Comparison of ENCODE assay signal across 9 mouse cellular contexts in the genomic region with DNA sequence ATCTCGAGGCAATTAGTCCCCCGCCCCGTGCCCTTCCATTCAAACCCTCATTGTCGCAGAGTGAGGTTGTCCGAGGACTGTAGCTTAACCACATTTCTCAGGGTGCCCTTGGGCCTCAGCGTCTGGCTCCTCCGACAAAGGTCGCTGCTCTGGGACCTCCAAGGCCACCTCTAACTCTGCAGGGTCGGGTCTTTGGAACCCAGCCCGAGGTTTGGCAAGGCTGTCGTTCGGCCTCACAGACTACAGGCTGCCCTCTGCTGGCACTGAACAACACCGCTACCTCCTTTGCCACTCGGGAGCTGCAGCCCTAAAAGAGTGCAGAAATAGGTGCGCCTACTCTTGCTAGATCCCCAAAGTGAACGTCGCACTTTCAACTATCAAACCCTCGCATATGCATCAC. TPM values are rescaled to one million over a fixed set of nuclear protein-coding genes. Genes with fewer than 3 reads are reported as not detected.
DNase-seq lines count a peak whose midpoint lies in the region; ATAC-seq and TF ChIP-seq lines count a peak whose summit lies in the region.
"Had no signal": no experiment of that assay in that cellular context is flagged by ENCODE, and none has a peak within 500 bp of the region (broad histone marks: within the 10 kb centered on the region; RNA-seq: fewer than 3 reads in every experiment).

No protein-coding gene starts in this region.

- TF ChIP-seq EP300 in liver, embryonic 14.5 days (IDR thresholded peaks at IDR 0.05; ENCODE audit: low read depth) = no peak

- H3K4me3 ChIP-seq in heart, embryonic 10.5 days = peak overlapping the region; percentile 8; the same call in 1 of the 2 replicates
- H3K4me3 ChIP-seq in testis, adult 2 months (ENCODE audit: control insufficient read depth, low read depth, low read length) = no peak overlapping the region
- H3K4me3 ChIP-seq in forebrain, embryonic 15.5 days = no peak overlapping the region
- no peak overlapping the region for H3K4me3 ChIP-seq in liver, embryonic 14.5 days (ENCODE audit: insufficient read depth in 1 of 2, low read depth in 2 of 2, low read length in 2 of 2)

- H3K9ac ChIP-seq in forebrain, embryonic 15.5 days (replicated peaks) = no peak overlapping the region
- H3K9ac ChIP-seq in liver, embryonic 14.5 days (replicated peaks) = no peak overlapping the region

- H3K27me3 ChIP-seq in heart, embryonic 10.5 days (ENCODE audit: insufficient read depth, poor library complexity, severe bottlenecking) = peaks cover 86% of the 10 kb centered on the region
- H3K27me3 ChIP-seq in testis, adult 2 months (ENCODE audit: control insufficient read depth, insufficient read depth, low read length) = peaks cover 2% of the 10 kb centered on the region
- peaks cover 85% of the 10 kb centered on the region for H3K27me3 ChIP-seq in forebrain, embryonic 15.5 days
- peaks cover 59% of the 10 kb centered on the region for H3K27me3 ChIP-seq in liver, embryonic 14.5 days (ENCODE audit: control insufficient read depth, insufficient read depth, low read length)

- TF ChIP-seq CTCF in testis, adult 2 months (IDR thresholded peaks at IDR 0.05; ENCODE audit: control insufficient read depth, insufficient read depth, insufficient replicate concordance, low read depth, low read length) = peak; percentile 37; the same call in 1 of the 2 replicates
- TF ChIP-seq CTCF in liver, embryonic 14.5 days (IDR thresholded peaks at IDR 0.05; ENCODE audit: low read depth) = peak; percentile 54

- TF ChIP-seq POLR2A in testis, adult 2 months (IDR thresholded peaks at IDR 0.05; ENCODE audit: control insufficient read depth, low read depth, low read length) = no peak

- H3K4me1 ChIP-seq in heart, embryonic 10.5 days = peaks cover 16% of the 10 kb centered on the region
- H3K4me1 ChIP-seq in testis, adult 2 months (ENCODE audit: control insufficient read depth, insufficient read depth, low read length) = peaks cover 12% of the 10 kb centered on the region
- peaks cover 3% of the 10 kb centered on the region; the same call in 1 of the 2 replicates for H3K4me1 ChIP-seq in forebrain, embryonic 15.5 days
- H3K4me1 ChIP-seq in liver, embryonic 14.5 days (replicated peaks; ENCODE audit: control insufficient read depth in 2 of 2, insufficient read depth in 2 of 2, low read length in 1 of 2) = no peaks in the 10 kb centered on the region

- 0 out of 2 replicates have a peak, but pooled peaks have one; percentile 32 for ATAC-seq in forebrain, embryonic 15.5 days (replicated peaks)
- ATAC-seq in liver, embryonic 14.5 days (ENCODE audit: insufficient read depth) = no peak
- ATAC-seq in cerebellum, adult (ENCODE audit: insufficient number of reproducible peaks, low FRiP score, low TSS enrichment) = no peak

- H3K27ac ChIP-seq in heart, embryonic 10.5 days = no peak overlapping the region
- H3K27ac ChIP-seq in testis, adult 2 months (ENCODE audit: control insufficient read depth, insufficient read depth, low read depth, low read length) = no peak overlapping the region
- H3K27ac ChIP-seq in forebrain, embryonic 15.5 days (replicated peaks) = no peak overlapping the region
- no peak overlapping the region for H3K27ac ChIP-seq in liver, embryonic 14.5 days

- H3K9me3 ChIP-seq in heart, embryonic 10.5 days = no peaks in the 10 kb centered on the region
- no peaks in the 10 kb centered on the region for H3K9me3 ChIP-seq in forebrain, embryonic 15.5 days
- H3K9me3 ChIP-seq in liver, embryonic 14.5 days (ENCODE audit: control insufficient read depth, low read length) = no peaks in the 10 kb centered on the region

- 0 out of 2 replicates have a peak overlapping the region, but pooled peaks have one; percentile 17 for H3K4me2 ChIP-seq in forebrain, embryonic 15.5 days (replicated peaks)
- H3K4me2 ChIP-seq in liver, embryonic 14.5 days (ENCODE audit: low read depth) = no peak overlapping the region

- intact Hi-C loops in heart, postnatal 25 days (cut with DNase I) = no loop called here

- H3K36me3 ChIP-seq in heart, embryonic 10.5 days = no peaks in the 10 kb centered on the region
- H3K36me3 ChIP-seq in testis, adult 2 months (ENCODE audit: control insufficient read depth, insufficient read depth, low read length) = no peaks in the 10 kb centered on the region
- no peaks in the 10 kb centered on the region for H3K36me3 ChIP-seq in forebrain, embryonic 15.5 days
- no peaks in the 10 kb centered on the region for H3K36me3 ChIP-seq in liver, embryonic 14.5 days (replicated peaks; ENCODE audit: control insufficient read depth, insufficient read depth, low read depth)

- no peak for DNase-seq in heart, embryonic 10.5 days (ENCODE audit: low spot score)
- DNase-seq in heart, postnatal 25 days (ENCODE audit: low spot score) = no peak
- DNase-seq in testis, postnatal 14 days (ENCODE audit: low spot score) = no peak
- DNase-seq in liver, embryonic 14.5 days (ENCODE audit: low read depth in 3 of 3, low spot score in 3 of 3) = no peak
- no peak for DNase-seq in natural killer cell, adult 2 months (ENCODE audit: low spot score in 2 of 2)

- 4% methylated on average over 18 of the region's 18 CpGs for WGBS in heart, embryonic 10.5 days
- WGBS in forebrain, embryonic 15.5 days = 2% methylated on average over 18 of the region's 18 CpGs
- 3% methylated on average over 18 of the region's 18 CpGs for WGBS in liver, embryonic 14.5 days (ENCODE audit: insufficient replicate concordance)

RNA-seq across cellular contexts. Expression of gene Foxl2, which starts 10.0 kb away (rescaled TPM):
- polyA plus RNA-seq in heart, embryonic 10.5 days (2016; fragmentation: Nextera tagmentation; extraction: Ambion mirVana) = 0.10 TPM in 1 of 2 replicates, not detected in the other
- total RNA-seq in heart, postnatal 25 days (2021) = not detected
- not detected in 2 replicates for polyA plus RNA-seq in testis, adult 2 months (2012; rRNA removed)
- 0.27 and 0.42 TPM in 2 replicates for polyA plus RNA-seq in forebrain, embryonic 15.5 days (2015; fragmentation: Nextera tagmentation; extraction: Ambion mirVana)
- polyA plus RNA-seq in liver, embryonic 14.5 days (2012; rRNA removed) = not detected in 2 replicates
- polyA plus RNA-seq in liver, embryonic 14.5 days (2014; fragmentation: Nextera tagmentation; extraction: Ambion mirVana) = not detected in 2 replicates
- total RNA-seq: MEL had no signal

RNA-seq across cellular contexts. Expression of gene Faim, which starts 21.1 kb away (rescaled TPM):
- 39.0 and 47.5 TPM in 2 replicates for polyA plus RNA-seq in heart, embryonic 10.5 days (2016; fragmentation: Nextera tagmentation; extraction: Ambion mirVana)
- total RNA-seq in heart, postnatal 25 days (2021) = 1 to 10 TPM; 5.5 to 6.8 TPM
- 5.0 and 5.6 TPM in 2 replicates for polyA plus RNA-seq in testis, adult 2 months (2012; rRNA removed)
- polyA plus RNA-seq in forebrain, embryonic 15.5 days (2015; fragmentation: Nextera tagmentation; extraction: Ambion mirVana) = 94.8 and 101 TPM in 2 replicates
- 1.7 and 4.0 TPM in 2 replicates for polyA plus RNA-seq in liver, embryonic 14.5 days (2012; rRNA removed)
- polyA plus RNA-seq in liver, embryonic 14.5 days (2014; fragmentation: Nextera tagmentation; extraction: Ambion mirVana) = 14.0 and 14.4 TPM in 2 replicates
